Mouse (Mus musculus) bone marrow macrophage, adult 2 months (primary cell): ENCODE data around the gene Rapgef5. TPM values are rescaled to one million over a fixed set of nuclear protein-coding genes. Genes with fewer than 3 reads are reported as not detected.

Experiments
- H3K27ac ChIP-seq: 2 replicates; pipeline ENCODE4 v1.5.1; 2012; ENCODE audit warnings: low read depth, low read length; ENCODE audit not compliant: insufficient read depth
- H3K4me1 ChIP-seq: 2 replicates; pipeline ENCODE4 v1.6.1; 2012; ENCODE audit warnings: low read length; ENCODE audit not compliant: control insufficient read depth, insufficient read depth
- H3K4me3 ChIP-seq: 2 replicates; pipeline ENCODE4 v1.5.1; 2012; ENCODE audit warnings: mild to moderate bottlenecking, low read length, moderate library complexity; ENCODE audit not compliant: insufficient read depth
- CTCF ChIP-seq: IDR thresholded peaks from 2 replicates; pipeline ENCODE4 v1.5.1; 2012; ENCODE audit warnings: low read depth, mild to moderate bottlenecking, low read length, moderate library complexity
- POLR2A ChIP-seq: IDR thresholded peaks from 2 replicates; pipeline ENCODE4 v1.6.1; 2012; ENCODE audit warnings: mild to moderate bottlenecking, low read depth, low read length, borderline replicate concordance
- polyA plus RNA-seq: library from polyadenylated mRNA; stranded (reverse); fragments of >200 nt; gene quantifications from 2 replicates; pipeline ENCODE4 v1.2.4, GENCODE M21; 2012; ENCODE audit not compliant: missing spikeins, insufficient read depth, insufficient read length

The Rapgef5 gene
- polyA plus RNA-seq, 1 experiment = 28.7 TPM

- TF ChIP-seq POLR2A = no peak
- TF ChIP-seq CTCF = no peak
- no peak overlapping the region for H3K27ac ChIP-seq
- H3K4me1 ChIP-seq = 0 out of 2 replicates have a peak, but pooled peaks cover 5% of the 10 kb centered on the region
- no peak overlapping the region for H3K4me3 ChIP-seq
These were observed 76.3 kb downstream of the Rapgef5 start for GRCm38 (mm10) chr12:117592583-117592982.

- H3K27ac ChIP-seq = no peak overlapping the region
- H3K4me3 ChIP-seq = no peak overlapping the region
- peaks cover 7% of the 10 kb centered on the region; the same call in 1 of the 2 replicates for H3K4me1 ChIP-seq
- no peak for TF ChIP-seq POLR2A
- no peak for TF ChIP-seq CTCF
These were observed 78.9 kb downstream of the Rapgef5 start for GRCm38 (mm10) chr12:117595179-117595578.

GRCm38 (mm10) chr12:117598190-117598589, 81.9 kb downstream of the Rapgef5 start:
- H3K4me3 ChIP-seq = no peak overlapping the region
- TF ChIP-seq CTCF (no peak), POLR2A (no peak)

GRCm38 (mm10) chr12:117605966-117606365, 89.7 kb downstream of the Rapgef5 start:
- Histone ChIP-seq H3K4me3 (no peak overlapping the region), H3K27ac (no peak overlapping the region), H3K4me1 (no peaks in the 10 kb centered on the region)
- TF ChIP-seq POLR2A (no peak), CTCF (no peak)

More at GRCm38 (mm10) chr12:117598190-117598589, 81.9 kb downstream of the Rapgef5 start:
- H3K27ac ChIP-seq = no peak overlapping the region
- peaks cover 2% of the 10 kb centered on the region; the same call in 1 of the 2 replicates for H3K4me1 ChIP-seq

GRCm38 (mm10) chr12:117612715-117613114, 96.4 kb downstream of the Rapgef5 start:
- no peak overlapping the region for H3K27ac ChIP-seq
- H3K4me1 ChIP-seq = peaks cover 6% of the 10 kb centered on the region
- H3K4me3 ChIP-seq = no peak overlapping the region
- no peak for TF ChIP-seq CTCF
- TF ChIP-seq POLR2A = no peak

GRCm38 (mm10) chr12:117619523-117620023, 103.3 kb downstream of the Rapgef5 start:
- Histone ChIP-seq H3K4me1 (peaks cover 24% of the 10 kb centered on the region), H3K27ac (no peak overlapping the region), H3K4me3 (no peak overlapping the region)
- TF ChIP-seq CTCF = no peak
- no peak for TF ChIP-seq POLR2A

- no peak overlapping the region for H3K4me3 ChIP-seq
- peaks cover 28% of the 10 kb centered on the region for H3K4me1 ChIP-seq
- TF ChIP-seq POLR2A (no peak), CTCF (no peak)
- H3K27ac ChIP-seq = no peak overlapping the region
These were observed 106.7 kb downstream of the Rapgef5 start for GRCm38 (mm10) chr12:117622972-117623371.

- H3K27ac ChIP-seq = no peak overlapping the region
- TF ChIP-seq CTCF = no peak
- TF ChIP-seq POLR2A = no peak
- peaks cover 33% of the 10 kb centered on the region for H3K4me1 ChIP-seq
These were observed 111.0 kb downstream of the Rapgef5 start for GRCm38 (mm10) chr12:117627311-117627710.

GRCm38 (mm10) chr12:117628321-117629093, 112.2 kb downstream of the Rapgef5 start:
- Histone ChIP-seq H3K4me1 (peaks cover 33% of the 10 kb centered on the region), H3K27ac (no peak overlapping the region), H3K4me3 (no peak overlapping the region)
- TF ChIP-seq POLR2A = no peak
- no peak for TF ChIP-seq CTCF

More at GRCm38 (mm10) chr12:117627311-117627710, 111.0 kb downstream of the Rapgef5 start:
- no peak overlapping the region for H3K4me3 ChIP-seq

GRCm38 (mm10) chr12:117632133-117632532, 115.9 kb downstream of the Rapgef5 start:
- Histone ChIP-seq H3K4me1 (peaks cover 19% of the 10 kb centered on the region), H3K27ac (no peak overlapping the region), H3K4me3 (no peak overlapping the region)
- no peak for TF ChIP-seq POLR2A
- TF ChIP-seq CTCF = no peak
